Mouse (Mus musculus) ES-E14 (cell line): ENCODE data around the gene Nyap1. TPM values are rescaled to one million over a fixed set of nuclear protein-coding genes. Genes with fewer than 3 reads are reported as not detected.

ENCODE experiments used
- DNase-seq: peaks from one replicate; pipeline ENCODE4 v3.0.0-alpha.2; 2013; ENCODE audit warnings: low read depth, low spot score
- H3K27ac ChIP-seq: 2 replicates; pipeline ENCODE4 v1.5.1; 2012; ENCODE audit warnings: low read depth, mild to moderate bottlenecking, low read length, moderate library complexity, mixed read lengths; ENCODE audit not compliant: poor library complexity, insufficient read depth, severe bottlenecking
- H3K36me3 ChIP-seq: 2 replicates; pipeline ENCODE4 v1.6.1; 2012; ENCODE audit warnings: mild to moderate bottlenecking, low read length, moderate library complexity, mixed read lengths; ENCODE audit not compliant: control insufficient read depth, poor library complexity, insufficient read depth, severe bottlenecking
- H3K4me1 ChIP-seq, 2 experiments: fragments of 150-350 bp in 1 of 2; sonication (generic) in 1 of 2; 2 replicates each; pipeline ENCODE4 v1.6.1; 2012; ENCODE audit warnings: low read length in 2 of 2, mild to moderate bottlenecking in 1 of 2, mixed read lengths in 1 of 2; ENCODE audit not compliant: control insufficient read depth in 2 of 2, insufficient read depth in 2 of 2, poor library complexity in 1 of 2
- H3K4me3 ChIP-seq, 2 experiments: fragments of 150-350 bp in 1 of 2; sonication (generic) in 1 of 2; 2 replicates each; pipeline ENCODE4 v1.5.1; 2012; ENCODE audit warnings: low read length in 2 of 2, low read depth in 1 of 2, mild to moderate bottlenecking in 1 of 2, mixed read lengths in 1 of 2; ENCODE audit not compliant: insufficient read depth in 1 of 2, poor library complexity in 1 of 2, severe bottlenecking in 1 of 2
- H3K9ac ChIP-seq: 2 replicates; pipeline ENCODE4 v1.6.1; 2012; ENCODE audit warnings: low read depth, mild to moderate bottlenecking, low read length, mixed read lengths; ENCODE audit not compliant: poor library complexity, insufficient read depth, severe bottlenecking
- H3K9me3 ChIP-seq: fragments of 150-350 bp; sonication (generic); 2 replicates; pipeline ENCODE4 v1.6.1; 2012; ENCODE audit warnings: low read depth, mild to moderate bottlenecking, low read length; ENCODE audit not compliant: control insufficient read depth, insufficient read depth
- CHD2 ChIP-seq: IDR thresholded peaks from 2 replicates; pipeline ENCODE4 v1.6.1; 2014; ENCODE audit warnings: mild to moderate bottlenecking, low read depth, low read length, inconsistent platforms
- HCFC1 ChIP-seq: IDR thresholded peaks from 2 replicates; pipeline ENCODE4 v1.6.1; 2012; ENCODE audit warnings: low read length, inconsistent platforms, borderline replicate concordance; ENCODE audit not compliant: insufficient read depth
- MAFK ChIP-seq: IDR thresholded peaks from 2 replicates; pipeline ENCODE4 v1.6.1; 2014; ENCODE audit warnings: mild to moderate bottlenecking, low read depth, low read length, inconsistent platforms; ENCODE audit not compliant: insufficient read depth
- ZC3H11A ChIP-seq: IDR thresholded peaks from 2 replicates; pipeline ENCODE4 v1.6.1; 2012; ENCODE audit warnings: low read depth, mild to moderate bottlenecking, inconsistent platforms, low read length, borderline replicate concordance
- ZNF384 ChIP-seq: IDR thresholded peaks from 2 replicates; pipeline ENCODE4 v1.6.1; 2012; ENCODE audit warnings: low read depth, low read length, inconsistent platforms
- in situ Hi-C, 2 experiments: fragments of 600-800 bp; cut with MboI; formaldehyde crosslinking; loops; one replicate each; pipeline ENCODE4 v1.15.1; 2025; ENCODE audit warnings: low sequenced_read_pairs in 2 of 2, inconsistent platforms in 1 of 2; ENCODE audit not compliant: unreplicated experiment in 2 of 2
- total RNA-seq: library from RNA; depleted of rRNA; stranded (reverse); fragments of 300-350 nt; gene quantifications from 2 replicates; pipeline ENCODE4 v1.2.3, GENCODE M21; 2012

The Nyap1 gene
- total RNA-seq, 1 experiment, result 7.4 TPM

GRCm38 (mm10) chr5:137713454-137713853, 28.0 kb downstream of the Nyap1 start:
- TF ChIP-seq ZC3H11A (no peak), HCFC1 (no peak), ZNF384 (no peak), MAFK (no peak)
- Histone ChIP-seq H3K9me3 (no peaks in the 10 kb centered on the region), H3K4me1 (peaks cover 0 to 7% of the 10 kb centered on the region in 2 experiments; a peak in 1 of 4 replicates), H3K4me3 (no peak overlapping the region), H3K27ac (no peak overlapping the region), H3K36me3 (no peaks in the 10 kb centered on the region), H3K9ac (no peak overlapping the region)
- no peak for DNase-seq
- in situ Hi-C loops, result no loop called here

- H3K27ac ChIP-seq, result no peak overlapping the region
- no peak for DNase-seq
- H3K4me1 ChIP-seq, result peaks cover 0 to 9% of the 10 kb centered on the region in 2 experiments; a peak in 2 of 4 replicates
- in situ Hi-C loops, result no loop called here
- no peak for TF ChIP-seq CHD2
- TF ChIP-seq MAFK, result no peak
- no peak for TF ChIP-seq ZNF384
- no peak for TF ChIP-seq HCFC1
- no peak for TF ChIP-seq ZC3H11A
- H3K4me3 ChIP-seq, result no peak overlapping the region
- H3K9ac ChIP-seq, result no peak overlapping the region
- H3K9me3 ChIP-seq, result no peaks in the 10 kb centered on the region
- no peaks in the 10 kb centered on the region for H3K36me3 ChIP-seq
These were observed 34.3 kb downstream of the Nyap1 start for GRCm38 (mm10) chr5:137706913-137707633.

- H3K36me3 ChIP-seq, result no peaks in the 10 kb centered on the region
- no peak overlapping the region for H3K9ac ChIP-seq
- TF ChIP-seq ZNF384 (no peak), HCFC1 (no peak), MAFK (no peak), ZC3H11A (no peak), CHD2 (no peak)
- no peaks in the 10 kb centered on the region for H3K9me3 ChIP-seq
- in situ Hi-C loops, result no loop called here
- H3K4me1 ChIP-seq, result peaks cover 0 to 9% of the 10 kb centered on the region in 2 experiments; a peak in 2 of 4 replicates
- DNase-seq, result no peak
- H3K27ac ChIP-seq, result no peak overlapping the region
- H3K4me3 ChIP-seq, result no peak overlapping the region
These were observed 36.2 kb downstream of the Nyap1 start for GRCm38 (mm10) chr5:137705242-137705641.

GRCm38 (mm10) chr5:137699850-137700249, 41.6 kb downstream of the Nyap1 start:
- H3K9ac ChIP-seq, result no peak overlapping the region
- no peak overlapping the region for H3K27ac ChIP-seq
- no peaks in the 10 kb centered on the region for H3K36me3 ChIP-seq
- DNase-seq, result no peak
- H3K9me3 ChIP-seq, result no peaks in the 10 kb centered on the region
- peaks cover 9 to 12% of the 10 kb centered on the region in 2 experiments for H3K4me1 ChIP-seq
- in situ Hi-C loops, result no loop called here
- no peak for TF ChIP-seq MAFK
- no peak for TF ChIP-seq ZNF384
- no peak for TF ChIP-seq ZC3H11A
- no peak overlapping the region for H3K4me3 ChIP-seq

GRCm38 (mm10) chr5:137699080-137699479, 42.3 kb downstream of the Nyap1 start:
- TF ChIP-seq CHD2, result no peak
- no peak for TF ChIP-seq ZC3H11A
- TF ChIP-seq HCFC1, result no peak
- no peak for TF ChIP-seq MAFK
- no peak for TF ChIP-seq ZNF384
- Histone ChIP-seq H3K27ac (no peak overlapping the region), H3K9ac (no peak overlapping the region), H3K9me3 (no peaks in the 10 kb centered on the region), H3K4me1 (peaks cover 11 to 12% of the 10 kb centered on the region in 2 experiments), H3K4me3 (no peak overlapping the region), H3K36me3 (no peaks in the 10 kb centered on the region)
- in situ Hi-C loops, result no loop called here
- DNase-seq, result no peak
